Mouse (Mus musculus) adrenal gland, postnatal 10 days (tissue): ENCODE measurements around the gene Muc13. TPM values are rescaled to one million over a fixed set of nuclear protein-coding genes. Genes with fewer than 3 reads are reported as not detected.

ENCODE experiments used
- total RNA-seq, 2 experiments: library from RNA; stranded (reverse); gene quantifications; 2 replicates each; pipeline ENCODE4 v1.2.3; 2021

Muc13 gene
- total RNA-seq, 2 experiments from 2014 or later, result 0.09 to 0.18 TPM

Other genes starting within 250 kb of the Muc13 start
- gene Heg1, start 109.7 kb upstream of the Muc13 start, total RNA-seq, result 10 to 100 TPM; 83.8 to 95.3 TPM
- gene Itgb5, start 35.6 kb downstream of the Muc13 start, total RNA-seq, result 100 to 1,000 TPM; 106 to 114 TPM
- 10 to 100 TPM; 31.9 to 36.4 TPM for gene Umps, start 173.0 kb downstream of the Muc13 start, total RNA-seq